Mouse (Mus musculus) cerebellum, postnatal 10 days (tissue): ENCODE results near the gene Slc39a11.

Source experiments
- DNase-seq, 2 experiments: peaks; one replicate each; pipeline ENCODE4 v3.0.0; 2021; ENCODE audit warnings: mixed read lengths in 2 of 2

Gene Slc39a11

GRCm38 (mm10) chr11:113333535-113333934 is 316.3 kb downstream of the Slc39a11 start:
- DNase-seq = no peak

DNA sequence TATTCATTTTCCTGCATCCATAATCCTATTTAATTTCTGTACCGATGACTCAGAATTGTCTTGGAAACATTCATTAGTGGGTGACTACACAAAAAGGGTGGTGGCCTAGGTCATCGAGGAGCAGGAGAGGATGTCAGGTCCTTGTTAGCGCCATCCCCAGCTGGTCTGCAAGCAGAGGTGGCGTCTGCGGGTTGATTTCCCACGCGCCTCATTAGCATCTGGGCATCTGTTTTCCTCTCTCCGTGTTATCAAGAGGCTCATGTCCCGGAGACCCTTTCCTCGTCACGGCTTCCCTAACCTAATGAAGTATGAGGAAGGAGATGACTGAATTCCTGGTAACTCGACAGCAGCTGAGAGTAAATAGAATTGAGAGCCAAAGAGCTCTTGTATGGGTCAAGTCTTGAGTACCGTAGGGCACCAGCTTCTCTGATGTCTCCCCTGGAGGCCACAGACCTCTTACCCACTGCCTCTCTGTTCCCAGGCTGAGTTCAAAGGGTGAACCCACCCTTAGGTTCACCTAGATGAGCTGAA is 319.8 kb downstream of the Slc39a11 start:
- DNase-seq = no peak

DNA sequence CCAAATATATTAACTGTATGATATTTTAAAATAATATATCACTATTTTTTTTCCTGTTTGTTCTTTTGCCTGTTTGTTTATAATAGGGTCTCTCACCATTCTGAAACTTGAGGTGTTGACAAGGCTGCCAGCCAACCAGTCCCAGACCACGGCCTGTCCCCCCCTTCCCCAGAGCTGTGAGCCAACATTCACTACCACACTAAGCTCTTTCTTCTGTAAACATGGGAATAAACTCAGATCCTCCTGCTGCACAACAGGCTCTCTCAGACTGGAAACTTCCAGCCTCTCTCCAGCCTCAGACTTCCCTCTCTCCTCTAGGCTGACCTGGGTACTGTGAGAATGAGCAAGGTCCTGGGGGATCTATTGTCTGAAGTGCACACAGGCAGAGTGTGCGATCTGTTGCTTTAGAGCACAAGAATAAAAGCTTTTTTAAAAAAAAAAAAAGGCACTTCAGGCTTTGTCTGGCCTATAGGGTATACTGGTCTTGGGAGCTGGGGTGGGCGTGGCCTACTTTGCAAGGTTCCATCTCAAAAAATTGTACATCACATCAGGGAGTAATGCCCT is 322.3 kb downstream of the Slc39a11 start:
- peak in 1 of 2 experiments; percentile 49 for DNase-seq

DNA sequence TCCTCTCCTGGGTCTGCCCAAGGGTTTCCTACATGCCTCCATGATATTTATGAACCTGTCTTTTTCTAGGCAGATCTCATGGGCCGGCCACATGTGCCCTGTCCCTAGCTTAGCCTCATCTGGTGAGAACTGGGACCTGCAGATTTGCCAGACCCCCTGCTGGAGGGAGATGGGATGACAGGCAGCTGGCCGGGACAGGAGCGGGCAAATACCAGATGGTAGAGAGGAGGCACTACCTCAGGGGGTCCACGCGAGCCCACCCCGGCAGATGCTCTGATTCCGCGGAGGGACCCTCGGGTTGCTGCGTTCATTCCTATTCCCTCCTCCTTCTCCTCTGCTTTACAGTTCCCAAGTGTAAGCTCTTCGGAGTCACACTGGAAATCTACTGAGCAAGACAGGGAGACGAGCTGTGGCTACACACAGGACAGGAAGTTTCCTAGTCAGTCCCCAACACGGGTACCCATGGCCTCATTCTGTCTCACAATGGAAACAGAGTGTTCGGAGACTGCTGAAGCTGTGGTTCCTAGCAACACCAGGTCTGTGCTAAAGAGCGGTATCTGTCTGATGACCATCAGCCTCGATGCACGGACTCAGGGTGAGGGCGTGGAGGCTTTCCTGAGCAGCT is 323.4 kb downstream of the Slc39a11 start:
- DNase-seq = peak; percentile 97 to 98

GRCm38 (mm10) chr11:113321601-113322000 is 328.3 kb downstream of the Slc39a11 start:
- DNase-seq = no peak

DNA sequence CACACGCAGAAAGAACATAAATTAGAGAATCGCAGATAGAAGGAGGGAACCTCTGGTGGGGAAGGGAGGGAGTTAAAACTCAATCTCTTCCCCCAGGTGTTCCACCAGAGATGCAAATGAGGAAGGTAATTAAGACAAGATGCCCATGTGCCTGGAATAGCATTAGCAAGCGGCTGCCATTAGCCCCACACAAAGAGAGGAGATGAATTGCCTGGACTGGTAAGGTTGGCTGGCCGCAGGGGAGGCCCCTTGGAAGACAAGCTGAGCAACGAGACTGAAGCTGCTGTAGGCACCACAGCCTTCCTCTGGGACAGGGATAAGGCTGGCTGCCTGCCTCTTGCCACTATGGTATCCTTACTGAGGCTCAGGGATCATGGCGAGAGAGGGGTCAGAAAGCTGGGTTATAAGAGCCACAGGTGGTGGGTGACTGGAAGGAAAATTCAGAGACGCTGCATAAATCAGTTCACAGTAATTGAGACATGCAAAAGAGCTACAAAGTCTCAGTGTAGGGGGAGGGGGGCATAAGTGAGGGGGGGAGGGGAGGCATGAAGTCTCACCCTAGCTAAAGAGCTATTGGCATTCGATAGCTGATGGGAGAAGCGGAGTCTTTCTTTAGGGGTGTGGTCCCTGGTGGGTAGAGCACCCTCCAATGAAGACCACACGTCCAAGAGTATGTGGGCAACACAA is 340.5 kb downstream of the Slc39a11 start:
- DNase-seq = no peak

DNA sequence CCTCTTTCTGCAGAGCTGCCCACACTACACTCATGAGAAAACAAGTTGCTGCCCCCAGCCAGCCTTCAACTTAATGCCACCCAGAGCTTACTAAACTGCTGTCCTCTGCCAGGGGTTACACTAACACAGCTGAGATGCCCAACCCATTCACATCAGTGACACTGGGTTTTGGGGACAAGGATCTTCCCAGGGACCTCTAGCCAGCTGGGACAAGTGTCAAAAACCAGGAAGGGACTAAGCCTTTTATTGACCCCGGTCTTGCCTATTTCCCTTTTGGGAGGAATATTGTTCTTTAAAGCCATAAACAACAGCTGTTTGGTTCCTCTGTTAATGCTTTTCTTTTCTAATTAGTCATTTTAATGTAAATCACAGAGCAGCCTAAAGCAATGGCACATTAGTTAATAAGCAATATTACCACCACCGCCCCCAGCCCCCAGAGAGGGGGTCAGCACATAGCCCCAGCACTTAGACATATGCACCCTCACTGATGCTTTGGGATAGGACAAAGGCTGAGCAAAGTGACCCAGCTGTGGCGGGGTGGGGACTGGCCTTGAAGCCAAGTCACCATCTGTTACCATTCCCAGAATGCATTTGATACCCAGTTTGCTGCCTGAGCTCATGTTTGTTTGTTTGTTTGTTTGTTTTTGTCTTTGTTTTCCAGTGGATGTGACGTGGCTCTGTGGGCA is 341.5 kb downstream of the Slc39a11 start:
- DNase-seq = peak in 1 of 2 experiments; percentile 31

- DNase-seq = no peak
Measured at GRCm38 (mm10) chr11:113303204-113303603, 346.7 kb downstream of the Slc39a11 start.

GRCm38 (mm10) chr11:113299492-113299891 is 350.4 kb downstream of the Slc39a11 start:
- DNase-seq = no peak

DNA sequence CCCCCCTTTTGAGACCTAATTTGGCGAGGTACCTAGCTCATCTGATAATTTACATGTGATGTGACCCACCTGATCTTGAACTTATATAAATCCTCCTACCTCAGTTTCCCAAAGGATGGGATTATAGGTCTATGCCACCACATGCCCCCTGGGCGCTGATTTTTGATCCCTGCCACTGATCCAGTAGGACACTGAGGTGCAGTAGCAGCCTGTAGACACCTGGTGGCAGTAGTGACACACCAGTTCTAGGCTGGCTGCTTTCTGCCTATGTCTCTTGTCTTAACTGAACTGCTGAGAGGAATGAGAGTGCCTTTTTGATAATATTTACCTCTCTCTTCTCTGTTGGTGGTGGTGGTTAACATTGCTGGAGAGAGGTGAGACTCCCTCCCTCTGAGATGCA is 352.1 kb downstream of the Slc39a11 start:
- DNase-seq = peak; percentile 91 to 92

- DNase-seq = no peak
Measured at GRCm38 (mm10) chr11:113296912-113297625, 352.8 kb downstream of the Slc39a11 start.

GRCm38 (mm10) chr11:113296162-113296561 is 353.7 kb downstream of the Slc39a11 start:
- peak; percentile 96 to 98 for DNase-seq

DNA sequence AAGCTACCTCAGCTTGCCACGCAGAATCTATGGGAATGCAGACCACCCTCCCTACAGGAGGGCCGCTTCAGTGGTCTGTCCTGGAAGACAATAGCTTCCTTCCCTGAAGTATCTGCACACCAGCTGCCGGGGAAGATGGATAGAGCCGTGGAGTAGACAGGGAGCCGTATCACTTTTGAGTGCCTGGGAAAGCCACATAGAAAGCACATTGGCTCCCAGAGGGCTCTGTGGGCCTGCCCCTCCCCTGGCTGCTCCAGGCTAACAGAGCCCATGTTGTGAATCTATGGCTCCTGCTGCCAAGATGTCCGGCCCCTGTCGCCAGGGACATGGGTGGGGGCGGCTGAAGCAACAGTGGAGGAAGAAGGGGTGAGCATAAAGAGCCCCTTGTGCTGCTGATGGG is 355.4 kb downstream of the Slc39a11 start:
- peak in 1 of 2 experiments; percentile 54 for DNase-seq

- no peak for DNase-seq
Measured at GRCm38 (mm10) chr11:113292906-113293614, 356.8 kb downstream of the Slc39a11 start.

GRCm38 (mm10) chr11:113291781-113292714 is 357.8 kb downstream of the Slc39a11 start:
- DNase-seq = peak; percentile 82 to 91

DNA sequence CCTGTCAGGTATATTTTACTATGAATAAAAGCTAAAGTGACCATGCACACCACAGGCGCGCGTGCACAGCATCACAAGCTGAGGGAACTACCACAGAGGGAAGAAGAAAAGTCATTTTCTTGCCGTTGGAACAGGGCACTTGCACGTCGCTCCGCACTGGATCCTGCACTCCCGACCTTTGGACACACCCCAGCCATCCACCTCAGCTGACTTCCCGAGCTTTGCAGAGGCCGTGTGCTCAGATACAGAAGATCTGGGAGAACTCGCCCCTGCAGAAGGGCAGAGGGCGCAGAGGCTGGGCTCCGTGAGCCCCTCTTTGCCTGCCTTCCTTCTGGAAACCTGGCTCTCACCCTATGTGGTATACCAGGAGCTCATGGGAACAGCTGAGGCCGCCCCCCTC is 359.0 kb downstream of the Slc39a11 start:
- no peak for DNase-seq

DNA sequence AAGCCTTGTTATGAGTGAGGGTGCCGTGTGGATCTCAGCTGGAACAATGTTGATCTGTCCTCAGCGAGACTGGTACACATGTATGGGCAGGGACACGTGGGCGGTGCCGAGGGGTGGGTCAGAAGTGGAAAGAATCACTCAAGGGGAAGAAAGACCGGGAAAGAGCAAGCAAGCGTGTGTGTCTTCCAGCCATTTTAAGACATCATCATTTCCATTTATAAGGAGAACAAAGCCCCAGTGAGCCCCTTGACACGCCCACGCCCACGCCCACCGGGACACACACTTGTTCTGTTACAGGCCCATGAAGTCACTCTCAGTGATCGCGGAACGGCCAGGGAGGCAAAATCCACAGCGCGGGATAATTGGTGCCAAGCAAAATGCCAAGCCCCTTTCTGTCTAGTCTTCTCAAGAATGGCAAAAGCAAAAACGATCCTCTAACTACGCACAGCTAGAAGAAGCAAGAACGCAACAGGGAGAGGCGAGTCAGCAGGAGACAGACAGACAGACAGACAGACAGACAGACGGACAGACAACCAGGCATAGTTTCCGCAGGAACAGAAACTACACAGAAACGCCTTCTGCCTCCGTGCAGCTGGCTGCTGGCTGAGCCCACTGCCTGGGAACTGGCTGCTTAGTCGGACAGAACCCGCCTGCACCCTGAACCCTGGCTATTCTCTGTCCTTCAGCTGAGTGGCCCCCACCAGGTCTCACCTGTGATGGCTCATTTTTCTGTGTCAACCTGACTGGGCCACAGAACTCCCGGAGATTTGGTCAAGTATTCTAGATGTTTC is 364.7 kb downstream of the Slc39a11 start:
- peak in 1 of 2 experiments; percentile 47 for DNase-seq

GRCm38 (mm10) chr11:113283376-113283811 is 366.5 kb downstream of the Slc39a11 start:
- peak; percentile 64 to 69 for DNase-seq

DNA sequence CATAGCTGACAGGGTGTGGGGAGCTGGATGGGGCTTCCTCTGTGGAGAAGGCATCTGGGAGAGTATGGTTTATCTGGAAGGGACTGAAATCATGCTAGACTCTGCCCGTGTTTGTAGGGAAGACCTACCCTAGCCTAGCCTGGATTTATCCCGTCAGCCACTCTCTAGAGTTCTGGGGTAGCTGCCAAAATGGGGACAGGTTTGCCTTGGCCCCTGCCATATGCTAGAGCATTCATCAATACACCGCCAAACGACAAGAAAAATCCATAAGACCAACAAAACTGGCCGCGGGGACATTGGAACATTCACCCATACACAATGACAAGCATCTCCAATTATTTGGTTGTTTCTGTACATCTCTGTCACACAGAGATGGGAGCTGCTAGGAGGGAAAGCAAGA is 371.6 kb downstream of the Slc39a11 start:
- DNase-seq = peak; percentile 51
